Mouse (Mus musculus): ENCODE results near the gene Gstp1. TPM values are rescaled to one million over a fixed set of nuclear protein-coding genes. Genes with fewer than 3 reads are reported as not detected.
"Not testable (repeated sequence)": the region's sequence is repeated elsewhere in the genome, so short reads cannot be mapped to it uniquely, and the experiment has no call there.

Gstp1 gene
- total RNA-seq, 2 experiments from 2014 or later, result 299 to 324 TPM

GRCm38 (mm10) chr19:4072706-4073424, 35.1 kb upstream of the Gstp1 start:
- Histone ChIP-seq H3K27ac (no peak overlapping the region), H3K4me3 (no peak overlapping the region)
- no peak for TF ChIP-seq CTCF (IDR thresholded peaks at IDR 0.05)
- intact Hi-C loops (cut with DNase I), result loop anchor here (2.0 kb wide), 1 partner anchor 14 kb away; the partner anchor contains the start of gene Gstp3
- DNase-seq (ENCODE audit: extremely low spot score in 1 of 2, low spot score in 2 of 2), result no peak

DNA sequence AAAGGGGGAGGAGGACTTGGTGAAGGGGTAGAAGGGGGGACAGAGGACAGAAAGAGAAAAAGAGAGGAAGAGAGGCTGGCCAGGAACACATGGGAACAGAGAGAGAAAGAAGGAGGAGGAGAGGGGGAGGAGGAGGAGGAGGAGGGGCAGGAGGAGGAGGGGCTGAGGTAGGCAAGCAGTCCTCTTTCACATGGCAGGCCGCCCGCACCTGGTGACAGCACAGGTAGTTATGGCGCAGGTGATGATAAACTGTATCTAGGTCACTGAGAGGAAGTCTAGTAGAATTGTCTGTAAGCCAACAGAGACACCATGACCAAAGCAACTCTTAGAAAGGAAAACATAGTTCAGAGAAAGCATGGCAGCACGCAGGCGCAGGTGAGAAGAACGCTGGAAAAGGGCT, 33.6 kb upstream of the Gstp1 start:
- DNase-seq (ENCODE audit: extremely low spot score in 1 of 2, low spot score in 2 of 2), result no peak
- no peak for TF ChIP-seq CTCF (IDR thresholded peaks at IDR 0.05)
- Histone ChIP-seq H3K4me3 (no peak overlapping the region), H3K27ac (no peak overlapping the region)
- intact Hi-C loops (cut with DNase I), result no loop called here

DNA sequence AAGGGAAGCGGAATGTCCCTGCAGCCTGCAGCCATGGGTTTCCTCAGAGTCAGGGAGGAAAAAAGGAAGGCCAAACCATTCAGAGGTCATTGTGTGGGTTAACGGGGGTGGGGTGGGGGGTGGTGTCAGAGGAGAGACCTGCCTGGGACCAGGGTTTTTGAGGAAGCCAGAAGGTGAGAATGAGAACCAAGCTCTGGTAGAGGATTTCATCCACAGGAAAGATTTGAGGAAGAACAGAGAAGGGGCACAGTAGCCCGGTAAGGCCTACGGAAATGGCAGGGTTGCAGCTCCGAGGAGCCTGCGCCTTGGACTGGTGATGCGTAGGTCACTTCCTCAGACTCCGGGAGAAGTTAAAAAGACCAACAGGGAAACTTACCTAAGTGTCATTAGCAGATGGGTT, 33.0 kb upstream of the Gstp1 start:
- intact Hi-C loops (cut with DNase I), result no loop called here
- DNase-seq (ENCODE audit: extremely low spot score in 1 of 2, low spot score in 2 of 2), result no peak
- TF ChIP-seq CTCF (IDR thresholded peaks at IDR 0.05), result no peak
- no peak overlapping the region for H3K27ac ChIP-seq
- H3K4me3 ChIP-seq, result no peak overlapping the region

DNA sequence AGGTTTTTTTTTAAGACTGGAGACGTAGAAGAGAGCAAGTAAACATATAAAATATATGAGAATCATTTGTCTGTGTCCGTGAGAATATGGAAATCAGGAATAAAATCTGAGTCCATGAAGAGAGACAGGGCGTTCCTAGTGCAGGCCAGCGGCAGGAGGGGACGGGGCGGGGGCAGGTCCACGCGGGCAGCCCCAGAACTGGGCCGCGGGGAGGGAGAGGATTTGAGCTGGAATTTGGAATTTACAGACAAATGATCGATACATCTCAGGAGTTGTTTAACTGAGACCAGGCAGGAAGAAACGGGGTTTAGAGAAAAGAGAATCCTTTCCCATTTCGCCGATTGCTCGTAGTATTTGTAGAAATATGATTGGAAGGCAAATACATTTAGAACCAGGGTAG, 32.5 kb upstream of the Gstp1 start:
- no peak for DNase-seq (ENCODE audit: extremely low spot score in 1 of 2, low spot score in 2 of 2)
- Histone ChIP-seq H3K27ac (no peak overlapping the region), H3K4me3 (no peak overlapping the region)
- TF ChIP-seq CTCF (IDR thresholded peaks at IDR 0.05), result no peak
- intact Hi-C loops (cut with DNase I), result no loop called here

DNA sequence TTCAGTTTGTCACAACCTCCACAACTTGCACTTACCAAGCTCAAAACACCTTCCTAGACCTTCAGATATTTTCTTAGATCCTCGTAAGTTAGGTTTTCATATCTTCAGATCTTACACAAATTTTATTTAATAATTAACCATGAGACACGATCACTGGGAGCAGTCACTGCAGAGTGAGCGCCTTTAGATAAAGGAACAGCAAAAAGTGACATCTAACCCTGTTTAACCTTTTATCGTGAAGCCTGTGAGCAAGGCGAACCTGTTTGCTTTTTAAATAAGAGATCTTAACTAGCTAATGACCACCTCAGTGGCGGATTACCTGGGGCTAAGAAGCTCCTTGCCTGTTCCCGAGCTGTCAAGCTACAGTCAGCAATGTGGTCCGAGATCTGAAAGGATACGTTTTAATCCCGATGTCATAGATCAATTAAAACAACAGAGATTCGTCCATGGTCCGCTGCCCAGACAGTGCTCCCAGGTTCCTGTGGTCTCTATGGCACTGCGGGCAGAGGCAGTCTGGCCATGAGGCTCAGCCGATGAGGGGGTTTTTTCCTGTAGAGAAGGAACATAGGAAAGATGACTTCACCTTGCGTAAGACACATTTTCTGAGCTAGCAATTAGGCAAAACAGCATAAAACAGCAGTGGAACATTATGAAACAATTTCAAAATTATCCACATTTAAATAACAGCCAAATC, 31.1 kb upstream of the Gstp1 start:
- H3K4me3 ChIP-seq, result no peak overlapping the region
- H3K27ac ChIP-seq, result no peak overlapping the region
- intact Hi-C loops (cut with DNase I), result no loop called here
- DNase-seq (ENCODE audit: extremely low spot score in 1 of 2, low spot score in 2 of 2), result no peak
- no peak for TF ChIP-seq CTCF (IDR thresholded peaks at IDR 0.05)

GRCm38 (mm10) chr19:4068242-4068641, 30.5 kb upstream of the Gstp1 start:
- DNase-seq (ENCODE audit: extremely low spot score in 1 of 2, low spot score in 2 of 2); H3K27ac ChIP-seq; H3K4me3 ChIP-seq; intact Hi-C loops (cut with DNase I): not testable (repeated sequence)

GRCm38 (mm10) chr19:4066877-4067276, 29.1 kb upstream of the Gstp1 start:
- no peak for DNase-seq (ENCODE audit: extremely low spot score in 1 of 2, low spot score in 2 of 2)
- no peak overlapping the region for H3K27ac ChIP-seq

DNA sequence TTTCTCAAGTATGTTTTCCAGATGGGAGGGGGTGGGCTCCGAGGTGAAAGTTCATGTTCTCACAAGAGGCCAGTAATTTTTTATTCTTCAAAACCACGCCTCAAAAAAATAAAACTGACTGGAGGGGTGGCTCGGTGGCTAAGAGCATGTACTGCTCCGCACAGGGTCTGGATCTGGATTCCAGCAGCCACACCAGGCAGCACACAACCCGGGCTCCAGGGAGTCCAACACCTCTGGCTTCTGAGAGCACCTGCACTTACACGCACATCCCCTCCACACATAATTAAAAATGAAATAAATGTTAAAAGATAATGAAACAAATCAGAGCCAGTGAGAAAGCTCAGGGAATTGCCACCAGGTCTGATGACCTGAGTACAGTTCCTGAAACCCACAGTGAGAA, 28.5 kb upstream of the Gstp1 start:
- DNase-seq (ENCODE audit: extremely low spot score in 1 of 2, low spot score in 2 of 2), result no peak
- TF ChIP-seq CTCF (IDR thresholded peaks at IDR 0.05), result no peak
- Histone ChIP-seq H3K4me3 (no peak overlapping the region), H3K27ac (no peak overlapping the region)
- intact Hi-C loops (cut with DNase I), result no loop called here

More at GRCm38 (mm10) chr19:4066877-4067276, 29.1 kb upstream of the Gstp1 start:
- intact Hi-C loops (cut with DNase I), result no loop called here
- no peak overlapping the region for H3K4me3 ChIP-seq
- no peak for TF ChIP-seq CTCF (IDR thresholded peaks at IDR 0.05)

GRCm38 (mm10) chr19:4064501-4064900, 26.7 kb upstream of the Gstp1 start:
- H3K4me3 ChIP-seq; DNase-seq (ENCODE audit: extremely low spot score in 1 of 2, low spot score in 2 of 2); intact Hi-C loops (cut with DNase I); H3K27ac ChIP-seq: not testable (repeated sequence)

DNA sequence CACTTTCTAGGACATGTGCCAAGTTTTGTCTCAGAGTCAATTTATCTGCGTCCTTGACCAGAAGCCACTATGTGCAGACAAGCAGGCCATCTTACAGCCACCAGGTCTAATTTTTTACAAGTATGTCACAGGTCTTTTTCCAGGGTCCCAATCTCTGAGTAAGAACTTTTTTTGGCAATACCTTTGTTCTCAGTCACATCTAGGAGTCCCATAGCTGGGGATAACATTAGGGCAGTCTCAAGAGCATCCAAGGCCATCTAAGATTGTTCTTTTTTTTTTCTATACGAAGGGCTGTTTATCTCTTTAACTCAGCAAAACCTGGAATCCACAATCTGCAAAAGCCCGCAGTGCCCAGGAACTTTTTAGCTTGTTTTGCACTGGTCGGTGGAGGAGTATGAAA, 25.6 kb upstream of the Gstp1 start:
- DNase-seq (ENCODE audit: extremely low spot score in 1 of 2, low spot score in 2 of 2); H3K27ac ChIP-seq; H3K4me3 ChIP-seq; intact Hi-C loops (cut with DNase I): not testable (repeated sequence)

DNA sequence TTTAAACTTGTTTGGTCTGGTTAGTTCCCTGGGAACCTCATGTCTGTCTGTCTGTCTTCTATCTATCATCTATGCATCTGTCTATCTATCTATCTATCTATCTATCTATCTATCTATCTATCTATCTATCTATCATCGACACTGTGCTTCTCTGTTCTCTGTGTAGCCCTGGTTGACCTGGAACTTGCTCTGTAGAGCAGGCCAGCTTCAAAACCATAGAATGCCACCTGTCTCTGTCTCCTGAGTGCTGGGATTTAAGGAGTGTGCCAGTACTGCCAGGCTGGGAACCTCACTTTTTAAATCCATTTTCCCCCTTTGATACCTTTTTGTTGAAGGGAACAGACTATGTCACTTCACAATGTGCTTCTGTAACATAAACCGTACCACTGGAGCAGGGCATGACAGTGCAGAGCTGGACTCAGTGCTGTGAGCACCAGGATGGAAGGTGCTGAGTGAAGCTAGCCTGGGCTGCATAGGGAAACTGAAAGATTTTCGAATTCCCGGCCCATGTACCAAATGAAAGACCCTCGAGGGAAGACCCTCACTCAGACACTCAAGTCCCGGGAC, 23.2 kb upstream of the Gstp1 start:
- H3K27ac ChIP-seq, result no peak overlapping the region
- intact Hi-C loops (cut with DNase I), result no loop called here
- TF ChIP-seq CTCF (IDR thresholded peaks at IDR 0.05), result no peak
- no peak for DNase-seq (ENCODE audit: extremely low spot score in 1 of 2, low spot score in 2 of 2)
- H3K4me3 ChIP-seq, result no peak overlapping the region

DNA sequence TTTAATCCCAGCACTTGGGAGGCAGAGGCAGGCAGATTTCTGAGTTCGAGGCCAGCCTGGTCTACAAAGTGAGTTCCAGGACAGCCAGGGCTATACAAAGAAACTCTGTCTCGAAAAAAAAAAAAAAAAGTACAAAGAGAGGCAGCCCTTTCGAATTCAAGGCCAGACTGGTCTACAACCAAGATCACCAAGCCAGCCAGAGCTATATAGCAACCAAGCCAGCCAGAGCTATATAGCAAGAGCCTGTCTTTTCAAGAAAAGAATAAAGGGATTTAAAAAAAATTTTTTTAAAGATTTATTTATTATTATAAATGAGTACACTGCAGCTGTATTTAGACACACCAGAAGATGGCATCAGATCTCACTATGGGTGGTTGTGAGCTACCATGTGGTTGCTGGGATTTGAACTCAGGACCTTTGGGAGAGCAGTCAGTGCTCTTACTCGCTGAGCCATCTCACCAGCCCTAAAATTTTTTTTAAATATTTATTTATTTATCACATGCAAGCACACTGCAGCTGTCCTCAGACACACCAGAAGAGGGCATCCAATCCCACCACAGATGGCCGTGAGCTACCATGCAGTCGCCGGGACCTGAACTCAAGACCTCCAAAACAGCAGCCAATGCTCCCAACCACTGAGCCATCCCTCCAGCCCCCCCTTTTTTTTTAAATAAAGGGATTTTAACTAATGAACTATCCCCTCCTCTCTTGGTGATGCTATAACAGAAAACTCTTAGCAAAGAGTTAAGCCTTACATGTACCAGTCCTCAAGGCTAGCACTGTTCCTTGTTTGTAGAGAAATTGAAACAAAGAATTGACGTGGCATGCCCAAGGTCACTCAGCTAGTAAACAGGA, 22.5 kb upstream of the Gstp1 start:
- DNase-seq (ENCODE audit: extremely low spot score in 1 of 2, low spot score in 2 of 2); intact Hi-C loops (cut with DNase I); H3K4me3 ChIP-seq; H3K27ac ChIP-seq: not testable (repeated sequence)
